Comparison of ENCODE assay signal across 17 mouse cellular contexts in the genomic region with DNA sequence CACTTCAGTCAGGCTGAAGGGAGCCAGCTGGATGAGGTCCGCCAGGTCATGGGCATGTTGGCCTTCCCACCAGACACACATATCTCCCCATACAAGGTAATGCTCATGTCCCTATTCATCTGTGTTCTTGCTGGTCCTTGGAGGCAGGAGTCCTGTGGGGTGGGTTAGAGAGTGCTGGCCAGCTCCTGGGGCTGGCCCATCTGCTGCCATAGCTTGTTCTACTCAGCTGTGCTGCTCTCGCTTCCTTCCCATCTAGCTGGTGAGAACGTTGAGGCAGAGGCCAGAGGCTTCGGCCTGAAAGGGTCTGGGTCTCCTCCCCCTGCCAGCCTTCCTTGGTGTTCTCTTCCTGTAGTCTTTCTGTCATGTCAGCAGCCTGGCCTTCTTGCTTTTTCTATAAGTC.
"Had no signal": no experiment of that assay in that cellular context is flagged by ENCODE, and none has a peak within 500 bp of the region (broad histone marks: within the 10 kb centered on the region; RNA-seq: fewer than 3 reads in every experiment).

No protein-coding gene starts in this region.

- ATAC-seq: liver, postnatal 0 days; lung, postnatal 0 days; midbrain, embryonic 15.5 days had no signal

- DNase-seq: liver, postnatal 0 days; lung, adult 2 months; lung, postnatal 14 days; lung, postnatal 36 days; right cerebral cortex, postnatal 14 days; thymus, adult 2 months; thymus, postnatal 25 days; thymus, postnatal 4 days had no signal

- H3K9ac ChIP-seq: liver, postnatal 0 days; lung, embryonic 15.5 days; midbrain, embryonic 12.5 days; midbrain, embryonic 15.5 days; neural tube, embryonic 13.5 days; stomach, embryonic 15.5 days had no signal

- H3K4me2 ChIP-seq: lung, embryonic 15.5 days; midbrain, embryonic 12.5 days; midbrain, embryonic 15.5 days; neural tube, embryonic 13.5 days; stomach, embryonic 15.5 days had no signal

- H3K27ac ChIP-seq: lung, embryonic 15.5 days; macrophage; midbrain, embryonic 12.5 days; midbrain, embryonic 15.5 days; neural tube, embryonic 13.5 days; stomach, embryonic 15.5 days; stomach, postnatal 0 days had no signal

- H3K4me3 ChIP-seq: lung, embryonic 15.5 days; megakaryocyte, embryonic 14.5 days; midbrain, embryonic 12.5 days; midbrain, embryonic 15.5 days; neural tube, embryonic 13.5 days; stomach, embryonic 15.5 days had no signal

- H3K4me1 ChIP-seq: lung, embryonic 15.5 days; midbrain, embryonic 12.5 days; midbrain, embryonic 15.5 days; neural tube, embryonic 13.5 days; stomach, embryonic 15.5 days had no signal

- H3K9me3 ChIP-seq: lung, embryonic 15.5 days; megakaryocyte, embryonic 14.5 days; midbrain, embryonic 12.5 days; midbrain, embryonic 15.5 days; neural tube, embryonic 13.5 days; stomach, embryonic 15.5 days had no signal

- H3K27me3 ChIP-seq: lung, embryonic 15.5 days; megakaryocyte, embryonic 14.5 days; midbrain, embryonic 12.5 days; midbrain, embryonic 15.5 days; neural tube, embryonic 13.5 days; stomach, embryonic 15.5 days had no signal
